Mouse (Mus musculus): Measurements from ENCODE around the gene Ptgs1. TPM values are rescaled to one million over a fixed set of nuclear protein-coding genes. Genes with fewer than 3 reads are reported as not detected.

Ptgs1 gene
- total RNA-seq, 2 experiments from 2014 or later = 16.3 to 17.0 TPM

Other genes starting within 250 kb of the Ptgs1 start
- gene Ndufa8, start 181.0 kb upstream of the Ptgs1 start, total RNA-seq (2021) = 100 to 1,000 TPM; 184 to 222 TPM
- 1 to 10 TPM in 1 of 2 experiments, under 1 TPM in 1; 0.66 to 1.5 TPM for gene Morn5, start 181.0 kb upstream of the Ptgs1 start, total RNA-seq (2021)
- gene Lhx6, start 125.0 kb upstream of the Ptgs1 start, total RNA-seq (2021) = 10 to 100 TPM; 15.7 to 16.8 TPM
- gene Mrrf, start 94.0 kb upstream of the Ptgs1 start, total RNA-seq (2021) = 10 to 100 TPM; 16.7 to 17.0 TPM
- 10 to 100 TPM; 48.1 to 51.6 TPM for gene Rbm18, start 93.7 kb upstream of the Ptgs1 start, total RNA-seq (2021)
- gene Olfr338, start 143.1 kb downstream of the Ptgs1 start, total RNA-seq (2021) = not detected
- gene Olfr339, start 188.5 kb downstream of the Ptgs1 start, total RNA-seq (2021) = not detected
- not detected for gene Olfr340, start 222.2 kb downstream of the Ptgs1 start, total RNA-seq (2021)